Mouse (Mus musculus) forelimb bud, embryonic 11.5 days (tissue): Measurements from ENCODE around the gene Chrna9.

Source experiments
- DNase-seq: peaks from one replicate; pipeline ENCODE4 v3.0.0-alpha.2; 2012; ENCODE audit warnings: low read depth, low spot score

The Chrna9 gene

DNA sequence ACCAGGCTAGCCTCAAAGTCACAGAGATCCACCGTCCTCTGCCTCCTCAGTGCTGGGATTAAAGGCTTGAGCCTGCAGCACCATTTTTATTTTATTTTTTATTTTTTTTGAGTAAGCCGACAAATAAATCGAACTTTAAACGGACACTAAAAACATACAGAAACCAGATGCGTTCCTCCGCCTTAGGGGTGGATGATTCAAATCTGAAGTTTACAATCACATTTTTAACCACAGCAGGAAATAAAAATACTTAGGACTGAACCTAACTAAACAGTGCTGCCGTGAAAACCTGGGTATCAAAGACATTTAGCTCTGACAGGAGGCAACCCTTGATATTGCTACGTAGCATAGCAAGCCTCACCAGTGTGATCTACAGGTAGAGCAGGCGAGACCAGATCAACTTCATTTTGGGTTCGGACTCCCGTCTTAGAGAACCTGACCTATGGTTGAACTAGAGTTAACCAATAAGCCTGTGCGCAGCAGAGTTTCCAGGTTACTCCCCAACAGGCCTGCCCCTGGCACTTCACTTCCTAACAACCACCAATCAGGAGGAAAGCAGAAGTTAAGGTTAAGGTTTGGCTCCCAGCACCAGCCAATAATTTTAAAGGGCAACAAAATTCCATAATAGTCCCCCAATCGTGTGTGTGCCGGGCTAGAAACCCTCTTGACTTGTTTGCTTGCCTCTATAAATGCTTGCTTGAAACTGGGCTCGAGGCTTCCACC lies 73.7 kb downstream of the Chrna9 start:
- no peak for DNase-seq

DNA sequence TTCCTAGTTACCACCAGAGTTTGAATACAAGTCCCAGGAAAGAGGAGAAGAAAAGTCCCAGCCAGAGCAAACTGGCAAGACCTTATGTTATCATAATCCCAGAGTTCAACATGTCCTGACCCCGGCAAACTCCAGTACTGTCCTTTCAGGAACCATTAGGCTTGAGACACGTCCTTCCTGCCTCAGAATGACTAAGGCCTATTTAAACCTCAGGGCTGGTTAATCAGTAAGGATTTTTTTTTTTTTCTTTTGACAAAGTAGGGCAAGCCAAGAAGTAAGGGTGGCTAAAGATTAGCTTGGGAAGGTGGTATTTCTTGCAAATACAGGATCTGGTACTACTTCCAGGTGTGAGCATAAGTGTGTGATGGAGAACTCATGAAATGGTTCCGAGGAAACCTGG lies 79.3 kb downstream of the Chrna9 start:
- no peak for DNase-seq

DNA sequence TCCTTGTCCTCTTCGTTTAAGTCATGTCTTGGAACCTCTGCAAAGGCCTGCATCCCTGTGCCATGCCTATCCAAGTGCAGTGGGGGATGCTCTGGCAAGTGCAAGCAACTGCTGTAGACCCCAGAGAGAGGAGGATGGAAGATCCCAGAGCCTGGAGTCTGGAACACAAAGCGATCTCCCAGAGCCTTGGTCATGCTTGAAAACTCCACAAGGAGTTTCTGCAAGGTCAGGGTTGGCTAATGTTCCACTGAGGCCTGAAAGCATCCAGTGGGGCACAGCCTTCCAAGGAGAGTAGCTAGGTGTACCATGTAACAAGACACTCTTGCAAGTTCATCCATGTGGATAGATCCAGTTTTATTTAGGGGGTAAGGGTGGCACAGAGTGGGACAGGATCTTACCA lies 79.7 kb downstream of the Chrna9 start:
- no peak for DNase-seq

DNA sequence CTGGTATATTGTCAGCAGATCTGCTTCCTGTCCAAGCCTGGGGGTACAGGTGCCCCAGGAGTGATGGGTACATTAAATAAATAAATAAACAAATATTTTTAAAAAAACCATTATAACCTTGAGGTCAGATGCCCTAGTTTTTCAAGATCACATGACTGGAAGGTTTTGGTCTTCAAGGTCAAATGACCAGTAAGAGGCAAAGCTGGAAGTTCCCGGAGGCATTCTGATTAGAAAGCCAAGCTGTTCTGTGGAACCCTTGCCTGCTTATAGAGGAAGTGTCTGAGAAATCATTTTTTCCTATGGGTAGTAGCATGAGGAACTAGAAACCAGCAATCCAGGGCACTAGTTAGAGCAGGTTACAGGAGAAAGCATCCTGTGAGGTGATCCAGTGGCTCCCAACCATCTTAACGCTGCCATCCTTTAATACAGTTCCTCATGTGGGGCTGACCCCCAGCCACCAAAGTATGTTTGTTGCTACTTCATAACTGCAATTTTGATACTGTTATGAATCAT lies 80.8 kb downstream of the Chrna9 start:
- no peak for DNase-seq

DNA sequence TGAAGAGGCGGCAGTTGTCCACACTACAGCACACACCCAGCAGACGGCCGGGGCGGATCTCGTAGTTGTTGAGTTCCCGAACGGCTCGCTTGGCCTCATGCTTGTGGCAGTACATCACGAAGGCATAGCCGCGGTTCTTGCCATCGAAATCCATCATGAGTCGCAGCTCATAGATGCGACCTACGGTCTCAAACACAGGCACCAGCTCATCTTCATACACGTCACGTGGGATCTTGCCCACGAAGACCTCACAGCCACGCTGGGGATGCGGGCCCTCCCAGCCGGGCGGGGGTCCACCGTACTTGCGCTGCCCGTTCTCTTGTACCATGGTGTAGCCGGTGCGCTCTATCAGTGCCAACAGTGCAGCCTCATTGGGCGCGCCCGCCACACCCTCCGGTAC lies 92.1 kb downstream of the Chrna9 start:
- DNase-seq = no peak
